Mouse (Mus musculus): ENCODE data around the gene Cacnb3. TPM values are rescaled to one million over a fixed set of nuclear protein-coding genes. Genes with fewer than 3 reads are reported as not detected.
"Not testable (repeated sequence)": the region's sequence is repeated elsewhere in the genome, so short reads cannot be mapped to it uniquely, and the experiment has no call there.

Cacnb3 gene
- total RNA-seq (2018; cell fraction: chromatin; rRNA removed), result 10 to 100 TPM in 9 of 26 experiments, 1 to 10 TPM in 14, under 1 TPM in 3; 0.46 to 97.8 (median 2.3) TPM
- total RNA-seq (2018; cell fraction: cytosol; rRNA removed), result 1 to 10 TPM in 19 of 26 experiments, under 1 TPM in 7; 0.64 to 6.8 (median 1.4) TPM
- total RNA-seq (2018; cell fraction: nucleus; rRNA removed), result 10 to 100 TPM in 12 of 26 experiments, 1 to 10 TPM in 14; 2.7 to 52.0 (median 9.4) TPM
- polyA plus RNA-seq (2018), result 0.46 to 1.0 TPM (median 0.79 TPM) in 3 replicates

- no peaks in the 10 kb centered on the region for H3K79me2 ChIP-seq (ENCODE audit: inconsistent target)
- no peaks in the 10 kb centered on the region for H3K36me3 ChIP-seq (ENCODE audit: inconsistent target)
- no peak within 1 kb of the TSS for H3K27ac ChIP-seq
- H3K4me3 ChIP-seq (ENCODE audit: inconsistent target), result no peak within 1 kb of the TSS
- 24% methylated on average over 4 of the region's 4 CpGs for WGBS (ENCODE audit: missing documents)
These were observed at the start of gene Cacnb3 for GRCm38 (mm10) chr15:98630540-98630939. Gene Cacnb3, plus strand, starts transcription at chr15:98630840.

GRCm38 (mm10) chr15:98582410-98582809, 48.2 kb upstream of the Cacnb3 start:
- 71% methylated on average over 8 of the region's 8 CpGs for WGBS (ENCODE audit: missing documents)

GRCm38 (mm10) chr15:98582996-98583395, 47.6 kb upstream of the Cacnb3 start:
- Histone ChIP-seq H3K36me3 (ENCODE audit: inconsistent target) (no peaks in the 10 kb centered on the region), H3K79me2 (ENCODE audit: inconsistent target) (no peaks in the 10 kb centered on the region), H3K4me3 (ENCODE audit: inconsistent target) (no peak overlapping the region), H3K27ac (no peak overlapping the region)
- 82% methylated on average over 8 of the region's 8 CpGs for WGBS (ENCODE audit: missing documents)

More at GRCm38 (mm10) chr15:98582410-98582809, 48.2 kb upstream of the Cacnb3 start:
- H3K4me3 ChIP-seq (ENCODE audit: inconsistent target), result no peak overlapping the region
- no peaks in the 10 kb centered on the region for H3K36me3 ChIP-seq (ENCODE audit: inconsistent target)
- no peak overlapping the region for H3K27ac ChIP-seq
- no peaks in the 10 kb centered on the region for H3K79me2 ChIP-seq (ENCODE audit: inconsistent target)

GRCm38 (mm10) chr15:98585421-98585820, 45.2 kb upstream of the Cacnb3 start:
- 79% methylated on average over 7 of the region's 7 CpGs for WGBS (ENCODE audit: missing documents)
- Histone ChIP-seq H3K27ac (no peak overlapping the region), H3K79me2 (ENCODE audit: inconsistent target) (no peaks in the 10 kb centered on the region), H3K36me3 (ENCODE audit: inconsistent target) (no peaks in the 10 kb centered on the region), H3K4me3 (ENCODE audit: inconsistent target) (no peak overlapping the region)

GRCm38 (mm10) chr15:98586141-98586540, 44.5 kb upstream of the Cacnb3 start:
- H3K27ac ChIP-seq, result not testable (repeated sequence)

GRCm38 (mm10) chr15:98587751-98588150, 42.9 kb upstream of the Cacnb3 start:
- WGBS (ENCODE audit: missing documents), result 55% methylated on average over 11 of the region's 11 CpGs
- no peak overlapping the region for H3K4me3 ChIP-seq (ENCODE audit: inconsistent target)
- no peaks in the 10 kb centered on the region for H3K79me2 ChIP-seq (ENCODE audit: inconsistent target)
- no peak overlapping the region for H3K27ac ChIP-seq
- no peaks in the 10 kb centered on the region for H3K36me3 ChIP-seq (ENCODE audit: inconsistent target)

More at GRCm38 (mm10) chr15:98586141-98586540, 44.5 kb upstream of the Cacnb3 start:
- H3K79me2 ChIP-seq (ENCODE audit: inconsistent target); H3K4me3 ChIP-seq (ENCODE audit: inconsistent target); H3K36me3 ChIP-seq (ENCODE audit: inconsistent target): not testable (repeated sequence)
- 92% methylated on average over 8 of the region's 9 CpGs for WGBS (ENCODE audit: missing documents)

- Histone ChIP-seq H3K4me3 (ENCODE audit: inconsistent target) (no peak overlapping the region), H3K36me3 (ENCODE audit: inconsistent target) (no peaks in the 10 kb centered on the region), H3K27ac (no peak overlapping the region), H3K79me2 (ENCODE audit: inconsistent target) (no peaks in the 10 kb centered on the region)
- WGBS (ENCODE audit: missing documents), result 36% methylated on average over 7 of the region's 7 CpGs
These were observed 40.9 kb upstream of the Cacnb3 start for GRCm38 (mm10) chr15:98589640-98590336.

GRCm38 (mm10) chr15:98591396-98591795, 39.2 kb upstream of the Cacnb3 start:
- no peak overlapping the region for H3K4me3 ChIP-seq (ENCODE audit: inconsistent target)
- 79% methylated on average over 3 of the region's 4 CpGs for WGBS (ENCODE audit: missing documents)
- no peaks in the 10 kb centered on the region for H3K36me3 ChIP-seq (ENCODE audit: inconsistent target)
- H3K79me2 ChIP-seq (ENCODE audit: inconsistent target), result no peaks in the 10 kb centered on the region
- no peak overlapping the region for H3K27ac ChIP-seq

- Histone ChIP-seq H3K4me3 (ENCODE audit: inconsistent target) (no peak overlapping the region), H3K36me3 (ENCODE audit: inconsistent target) (no peaks in the 10 kb centered on the region), H3K27ac (no peak overlapping the region), H3K79me2 (ENCODE audit: inconsistent target) (no peaks in the 10 kb centered on the region)
- 94% methylated on average over 19 of the region's 19 CpGs for WGBS (ENCODE audit: missing documents)
These were observed 36.4 kb upstream of the Cacnb3 start for GRCm38 (mm10) chr15:98594193-98594592.

GRCm38 (mm10) chr15:98595049-98595448, 35.6 kb upstream of the Cacnb3 start:
- no peak overlapping the region for H3K27ac ChIP-seq
- WGBS (ENCODE audit: missing documents), result 93% methylated on average over 5 of the region's 5 CpGs
- H3K4me3 ChIP-seq (ENCODE audit: inconsistent target), result no peak overlapping the region
- no peaks in the 10 kb centered on the region for H3K79me2 ChIP-seq (ENCODE audit: inconsistent target)
- H3K36me3 ChIP-seq (ENCODE audit: inconsistent target), result no peaks in the 10 kb centered on the region

GRCm38 (mm10) chr15:98596609-98597008, 34.0 kb upstream of the Cacnb3 start:
- 90% methylated on average over 14 of the region's 14 CpGs for WGBS (ENCODE audit: missing documents)
- Histone ChIP-seq H3K36me3 (ENCODE audit: inconsistent target) (no peaks in the 10 kb centered on the region), H3K4me3 (ENCODE audit: inconsistent target) (no peak overlapping the region), H3K27ac (no peak overlapping the region), H3K79me2 (ENCODE audit: inconsistent target) (no peaks in the 10 kb centered on the region)

- H3K27ac ChIP-seq, result no peak overlapping the region
- WGBS (ENCODE audit: missing documents), result 93% methylated on average over 12 of the region's 12 CpGs
- H3K36me3 ChIP-seq (ENCODE audit: inconsistent target), result no peaks in the 10 kb centered on the region
These were observed 30.5 kb upstream of the Cacnb3 start for GRCm38 (mm10) chr15:98600036-98600709.

GRCm38 (mm10) chr15:98601832-98602190, 28.8 kb upstream of the Cacnb3 start:
- WGBS (ENCODE audit: missing documents), result 88% methylated on average over 7 of the region's 7 CpGs
- H3K79me2 ChIP-seq (ENCODE audit: inconsistent target), result no peaks in the 10 kb centered on the region
- no peak overlapping the region for H3K27ac ChIP-seq
- H3K36me3 ChIP-seq (ENCODE audit: inconsistent target), result no peaks in the 10 kb centered on the region
- H3K4me3 ChIP-seq (ENCODE audit: inconsistent target), result no peak overlapping the region

More at GRCm38 (mm10) chr15:98600036-98600709, 30.5 kb upstream of the Cacnb3 start:
- Histone ChIP-seq H3K4me3 (ENCODE audit: inconsistent target) (no peak overlapping the region), H3K79me2 (ENCODE audit: inconsistent target) (no peaks in the 10 kb centered on the region)

GRCm38 (mm10) chr15:98602191-98602881, 28.3 kb upstream of the Cacnb3 start:
- Histone ChIP-seq H3K27ac (no peak overlapping the region), H3K36me3 (ENCODE audit: inconsistent target) (no peaks in the 10 kb centered on the region), H3K79me2 (ENCODE audit: inconsistent target) (no peaks in the 10 kb centered on the region), H3K4me3 (ENCODE audit: inconsistent target) (no peak overlapping the region)
- WGBS (ENCODE audit: missing documents), result 91% methylated on average over 12 of the region's 13 CpGs
